Mouse (Mus musculus) heart, postnatal 4 days (tissue): ENCODE measurements at regions not wholly inside any gene's neighbourhood (a gene's known extent, or its start where the extent isn't known, plus 50 kb on each side); places are given as distances from the start of the nearest gene placed in this dataset.

Experiments used
- DNase-seq: peaks from one replicate; pipeline ENCODE4 v3.0.0; 2021

DNA sequence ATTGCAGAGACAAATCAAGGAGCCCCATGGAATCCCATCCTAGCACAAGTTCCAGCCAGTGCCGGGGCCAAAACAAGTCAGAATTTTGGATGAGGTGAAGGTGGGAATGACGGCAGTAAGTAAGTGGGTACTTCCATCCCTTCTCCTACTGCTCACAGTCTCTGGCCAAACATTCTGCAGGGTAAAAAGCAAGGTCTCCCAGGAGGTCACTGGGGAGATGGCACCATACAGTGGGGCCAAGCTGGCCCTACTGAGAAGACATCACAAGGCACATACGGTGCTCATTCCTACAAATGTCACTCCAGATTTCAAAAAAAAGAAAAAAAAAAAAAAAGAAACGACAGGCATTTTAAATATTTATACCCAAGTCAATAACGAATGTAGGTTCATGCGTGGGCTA is 129.6 kb downstream of the Ddx11 start:
- DNase-seq = no peak

DNA sequence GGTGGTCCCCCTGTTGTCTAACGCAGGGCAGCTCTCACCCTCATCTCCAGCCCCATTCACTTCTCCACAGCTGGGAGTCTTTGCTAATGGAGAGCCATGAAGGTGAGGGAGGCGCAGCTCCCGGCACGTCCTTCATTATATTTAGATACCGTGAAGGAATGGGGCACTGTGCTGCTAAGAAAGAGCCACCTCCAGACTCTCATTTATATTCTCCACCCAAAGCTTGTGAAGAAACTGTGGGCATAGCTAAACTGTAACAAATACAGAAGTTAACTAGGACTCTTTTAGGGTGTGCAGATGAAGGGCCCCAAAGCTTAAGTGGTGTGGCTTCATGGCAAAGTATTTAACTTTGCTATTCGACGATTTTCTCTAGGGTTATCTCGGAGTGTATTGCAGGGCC is 136.4 kb downstream of the Ddx11 start:
- no peak for DNase-seq

DNA sequence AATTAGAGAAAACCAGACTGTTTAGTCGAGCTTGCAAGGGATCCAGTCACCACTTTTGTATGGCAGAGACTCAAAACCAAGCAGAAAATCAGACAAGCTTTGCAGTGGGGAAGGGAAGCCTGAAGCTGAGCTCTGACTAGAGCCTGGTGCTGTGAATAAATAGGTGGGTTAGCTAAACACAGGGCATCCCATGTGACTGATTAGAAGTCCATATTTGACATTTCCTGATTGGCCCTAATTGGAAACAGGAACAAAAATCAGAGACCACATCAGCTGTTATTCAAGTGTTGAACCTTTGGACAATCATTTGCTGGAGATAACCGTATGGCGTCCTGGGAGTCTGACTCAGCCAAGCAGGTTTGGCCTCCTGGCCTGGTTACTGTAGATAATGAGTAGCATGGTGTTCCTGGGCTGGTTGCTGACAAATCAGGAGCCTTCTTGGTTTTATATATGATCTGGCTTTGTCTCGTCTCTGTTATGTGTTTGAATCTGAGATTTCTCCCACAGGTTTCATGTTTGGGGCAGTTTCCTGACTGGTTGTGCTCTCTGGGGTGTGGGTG is 139.4 kb downstream of the Ddx11 start:
- DNase-seq = no peak

DNA sequence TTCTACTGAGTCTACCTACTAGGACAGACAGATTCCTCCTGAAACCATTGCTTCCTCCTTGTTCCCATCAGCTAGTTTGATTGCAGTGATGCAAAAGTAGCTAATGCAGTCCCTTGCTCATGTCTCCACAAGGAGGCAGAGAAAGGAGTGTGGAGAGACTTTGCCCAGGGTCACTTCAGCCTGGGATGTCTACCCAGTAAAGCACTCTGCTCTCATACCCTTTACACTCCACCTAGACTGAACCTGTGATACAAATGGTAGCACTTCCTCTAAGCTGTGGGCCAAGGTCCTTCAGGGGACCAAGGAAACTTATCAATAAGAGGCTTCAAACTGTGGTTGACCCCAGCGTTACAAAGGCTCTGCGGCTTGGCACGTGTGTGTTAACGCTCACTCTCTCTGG is 140.1 kb downstream of the Ddx11 start:
- DNase-seq = no peak

DNA sequence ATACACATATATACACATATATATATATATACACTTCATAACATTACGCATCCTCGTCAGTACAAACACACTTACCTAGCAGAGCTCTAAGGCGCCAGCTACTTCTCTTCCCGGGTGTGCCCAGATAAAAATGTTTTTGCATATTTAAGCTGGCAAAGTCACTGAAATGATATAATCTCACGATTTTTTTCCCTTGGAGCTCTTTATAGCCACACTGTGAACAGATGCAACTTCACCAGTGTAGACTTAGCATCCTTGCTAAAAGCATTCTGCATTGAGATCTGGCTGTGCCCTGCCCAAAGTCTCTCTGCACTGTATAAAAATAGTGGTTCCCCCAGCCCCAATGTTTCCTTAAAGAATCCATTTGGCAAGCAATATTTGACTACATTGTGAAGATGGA is 143.5 kb downstream of the Ddx11 start:
- DNase-seq = no peak

DNA sequence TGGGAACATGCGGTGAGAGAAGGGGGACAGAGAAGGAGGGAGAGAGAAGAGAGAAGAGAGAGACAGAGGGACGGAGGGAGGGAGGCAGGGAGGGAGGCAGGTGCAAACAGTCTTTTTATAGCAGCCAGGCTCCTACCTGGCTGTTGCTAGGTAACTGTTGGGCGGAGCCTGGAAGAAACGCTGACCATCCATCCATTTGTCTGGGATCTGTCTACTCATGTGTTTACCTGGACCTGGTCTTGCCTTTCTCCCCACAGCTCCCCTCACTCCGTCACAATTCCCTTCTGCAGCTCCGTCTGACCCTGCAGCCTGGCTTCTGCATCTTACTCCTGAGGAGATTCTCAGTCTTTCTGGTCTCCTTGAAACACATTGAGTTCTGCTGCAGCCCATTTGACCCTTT is 144.5 kb downstream of the Ddx11 start:
- no peak for DNase-seq

DNA sequence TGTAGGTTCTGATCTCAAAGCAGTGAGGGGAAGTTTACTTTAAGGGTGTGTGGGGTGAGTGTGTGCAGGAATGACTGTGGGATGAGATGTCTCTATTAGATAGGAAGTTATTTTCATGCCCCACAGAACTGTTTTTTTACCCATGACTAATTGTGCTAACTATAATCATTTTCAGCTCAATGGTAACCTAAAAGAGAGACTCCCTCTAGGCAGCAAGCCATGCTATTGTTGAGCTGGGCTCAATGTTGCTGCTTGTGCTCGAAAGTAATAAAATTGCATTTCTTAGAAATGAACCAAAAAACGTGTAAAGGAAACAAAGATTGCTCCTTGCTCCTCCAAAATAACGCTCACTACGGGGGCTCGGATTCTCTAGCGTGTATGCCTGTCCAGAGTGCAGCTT is 146.2 kb downstream of the Ddx11 start:
- no peak for DNase-seq

DNA sequence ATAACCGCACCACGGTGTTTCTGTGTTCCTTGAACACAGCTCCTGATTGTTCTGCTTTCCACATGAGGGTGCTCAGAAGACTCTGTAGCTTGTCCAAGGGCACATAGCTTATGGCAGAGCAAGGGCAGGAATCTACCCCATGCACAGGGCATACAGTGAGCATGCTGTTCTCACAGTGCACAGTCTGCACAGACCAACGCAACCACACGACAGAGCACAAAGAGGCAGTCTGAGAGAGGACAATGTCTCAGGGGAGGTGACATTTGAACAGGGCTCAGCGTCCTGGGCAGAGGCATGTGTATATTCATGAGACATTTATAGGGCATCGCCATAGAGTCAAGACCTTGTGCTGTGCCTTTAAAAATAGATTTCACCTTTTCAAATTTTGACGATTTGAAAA is 148.6 kb downstream of the Ddx11 start:
- no peak for DNase-seq

DNA sequence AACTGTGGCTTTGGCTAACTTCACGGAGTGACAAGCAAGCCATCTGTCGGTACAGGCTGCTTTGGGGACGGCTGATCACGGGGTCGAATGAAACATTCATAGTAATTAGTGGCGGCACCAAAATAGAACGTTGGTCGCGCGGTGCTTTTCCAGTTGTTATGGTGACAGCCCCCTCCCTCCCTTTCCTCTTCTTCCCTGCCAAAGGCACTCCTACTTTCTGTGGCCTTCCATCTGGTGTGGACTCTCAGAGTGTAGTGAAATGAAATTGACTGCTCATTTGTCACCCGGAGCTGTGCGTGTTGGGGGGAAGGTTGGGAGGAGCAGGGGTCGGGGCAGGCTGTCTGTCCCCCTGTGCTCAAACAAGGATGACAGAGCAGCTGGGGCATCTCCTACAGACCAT is 153.5 kb downstream of the Ddx11 start:
- peak; percentile 70 for DNase-seq

DNA sequence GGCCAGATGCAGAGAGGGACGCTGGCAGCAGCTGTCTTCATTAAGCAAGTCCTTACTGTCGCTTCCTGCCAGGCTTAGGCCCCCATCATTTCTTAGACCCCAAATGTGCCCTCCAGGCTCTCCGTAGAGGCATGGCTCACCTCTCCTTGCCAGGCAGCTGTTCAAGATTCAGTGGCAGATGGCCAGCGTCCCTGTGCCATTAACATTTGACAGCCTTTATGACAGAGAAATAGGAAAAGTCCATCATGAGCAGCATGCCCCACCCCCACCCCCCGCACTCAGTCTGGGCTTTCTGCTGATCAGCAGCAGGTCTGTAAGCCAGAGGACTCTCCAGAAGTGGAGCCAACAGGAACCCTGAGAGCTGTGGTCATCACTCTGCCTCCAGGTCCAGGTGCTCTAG is 154.7 kb downstream of the Ddx11 start:
- DNase-seq = no peak

DNA sequence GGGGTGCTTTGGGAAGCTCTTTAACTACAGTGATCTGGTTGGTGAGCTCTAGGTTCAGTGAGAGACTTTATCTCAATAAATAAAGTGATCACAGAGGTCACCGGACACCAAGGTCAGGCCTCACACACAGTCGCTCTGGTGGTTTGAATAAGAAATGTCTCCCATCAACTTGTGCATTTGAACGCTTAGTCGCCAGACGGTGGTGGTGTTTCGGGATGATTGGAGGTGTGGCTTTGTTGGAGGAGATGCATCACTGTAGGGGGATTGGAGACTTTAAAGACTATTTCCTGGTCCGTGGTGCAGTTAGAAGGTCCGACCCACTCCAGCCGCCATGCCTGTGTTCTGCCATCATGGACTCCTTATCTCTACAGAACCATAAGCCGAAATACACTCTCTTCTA is 162.0 kb downstream of the Ddx11 start:
- no peak for DNase-seq
